Mouse (Mus musculus) cerebellum, adult 2 months (tissue): ENCODE results near the gene Spats2. TPM values are rescaled to one million over a fixed set of nuclear protein-coding genes. Genes with fewer than 3 reads are reported as not detected.

Experiments
- DNase-seq, 2 experiments: peaks; one replicate each; pipeline ENCODE4 v3.0.0; 2021
- H3K27ac ChIP-seq: fragments of 200-500 bp; 2 replicates; pipeline ENCODE4 v1.5.1; 2012; ENCODE audit warnings: low read length, control low read depth, inconsistent platforms; ENCODE audit not compliant: insufficient read depth
- H3K27me3 ChIP-seq: fragments of 200-500 bp; 2 replicates; pipeline ENCODE4 v1.6.1; 2012; ENCODE audit warnings: inconsistent platforms, mild to moderate bottlenecking, low read length, moderate library complexity; ENCODE audit not compliant: control insufficient read depth, insufficient read depth
- H3K4me1 ChIP-seq: fragments of 200-500 bp; 2 replicates; pipeline ENCODE4 v1.6.1; 2011; ENCODE audit warnings: low read length; ENCODE audit not compliant: control insufficient read depth, insufficient read depth
- H3K4me3 ChIP-seq: fragments of 200-500 bp; replicated peaks from 2 replicates; pipeline ENCODE3; 2011; ENCODE audit warnings: mild to moderate bottlenecking, low read depth, low read length, control low read depth; ENCODE audit not compliant: insufficient read depth
- CTCF ChIP-seq: fragments of 200-500 bp; IDR thresholded peaks from 2 replicates; pipeline ENCODE4 v1.5.1; 2011; ENCODE audit warnings: low read depth, mild to moderate bottlenecking, control low read depth, low read length, moderate library complexity, borderline replicate concordance; ENCODE audit not compliant: insufficient read depth
- POLR2A ChIP-seq: fragments of 200-500 bp; IDR thresholded peaks from 2 replicates; pipeline ENCODE4 v1.6.1; 2011; ENCODE audit warnings: low read length, control low read depth, borderline replicate concordance; ENCODE audit not compliant: insufficient read depth
- WGBS: fragments of 180-500 bp; shearing (Covaris S2); methylation state at CpG from one replicate; pipeline ENCODE4 v1.1.7; 2018; 5-methylcytosine and 5-hydroxymethylcytosine counted together
- polyA plus RNA-seq: library from polyadenylated mRNA; depleted of rRNA; stranded (reverse); fragments of >200 nt; gene quantifications from 2 replicates; pipeline ENCODE4 v1.2.3, GENCODE M21; 2012

Gene Spats2
- polyA plus RNA-seq, 1 experiment, result 26.9 TPM

DNA sequence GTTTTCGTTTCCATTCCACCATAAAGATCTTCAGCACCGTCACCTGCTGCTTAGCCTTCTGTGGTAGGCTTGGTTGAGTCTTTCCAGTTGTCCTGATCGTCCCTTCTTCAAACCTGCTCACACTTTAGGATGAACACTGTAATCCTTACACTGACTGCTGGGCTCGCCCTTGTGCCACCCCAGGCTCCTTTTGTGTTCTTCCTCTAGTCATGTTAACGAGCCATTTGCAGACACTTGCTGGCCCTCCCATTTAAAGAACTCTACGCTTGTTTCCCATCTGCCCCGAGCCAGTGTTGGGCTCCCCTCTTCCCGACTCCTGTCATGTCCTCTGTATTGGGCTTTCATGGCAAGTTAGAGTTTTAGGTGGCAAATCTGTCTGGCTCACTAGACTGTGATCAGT, 80.2 kb downstream of the Spats2 start:
- TF ChIP-seq CTCF (no peak), POLR2A (no peak)
- DNase-seq, result no peak
- H3K4me1 ChIP-seq, result peaks cover 4% of the 10 kb centered on the region; the same call in 1 of the 2 replicates
- no peak overlapping the region for H3K4me3 ChIP-seq
- 69% methylated on average over 8 of the region's 8 CpGs for WGBS
- no peak overlapping the region for H3K27ac ChIP-seq
- no peaks in the 10 kb centered on the region for H3K27me3 ChIP-seq

- Histone ChIP-seq H3K4me3 (no peak overlapping the region), H3K4me1 (no peaks in the 10 kb centered on the region), H3K27me3 (no peaks in the 10 kb centered on the region), H3K27ac (no peak overlapping the region)
- 79% methylated on average over 10 of the region's 10 CpGs for WGBS
- no peak for TF ChIP-seq CTCF
- TF ChIP-seq POLR2A, result no peak
- DNase-seq, result no peak
These were observed 87.5 kb downstream of the Spats2 start for GRCm38 (mm10) chr15:99213183-99213582.

GRCm38 (mm10) chr15:99214941-99215340, 89.2 kb downstream of the Spats2 start:
- H3K4me3 ChIP-seq, result no peak overlapping the region
- H3K27me3 ChIP-seq, result no peaks in the 10 kb centered on the region
- H3K4me1 ChIP-seq, result no peaks in the 10 kb centered on the region
- H3K27ac ChIP-seq, result no peak overlapping the region
- TF ChIP-seq POLR2A (no peak), CTCF (peak; percentile 40; the same call in 1 of the 2 replicates)
- no peak for DNase-seq
- 83% methylated on average over 2 of the region's 2 CpGs for WGBS

DNA sequence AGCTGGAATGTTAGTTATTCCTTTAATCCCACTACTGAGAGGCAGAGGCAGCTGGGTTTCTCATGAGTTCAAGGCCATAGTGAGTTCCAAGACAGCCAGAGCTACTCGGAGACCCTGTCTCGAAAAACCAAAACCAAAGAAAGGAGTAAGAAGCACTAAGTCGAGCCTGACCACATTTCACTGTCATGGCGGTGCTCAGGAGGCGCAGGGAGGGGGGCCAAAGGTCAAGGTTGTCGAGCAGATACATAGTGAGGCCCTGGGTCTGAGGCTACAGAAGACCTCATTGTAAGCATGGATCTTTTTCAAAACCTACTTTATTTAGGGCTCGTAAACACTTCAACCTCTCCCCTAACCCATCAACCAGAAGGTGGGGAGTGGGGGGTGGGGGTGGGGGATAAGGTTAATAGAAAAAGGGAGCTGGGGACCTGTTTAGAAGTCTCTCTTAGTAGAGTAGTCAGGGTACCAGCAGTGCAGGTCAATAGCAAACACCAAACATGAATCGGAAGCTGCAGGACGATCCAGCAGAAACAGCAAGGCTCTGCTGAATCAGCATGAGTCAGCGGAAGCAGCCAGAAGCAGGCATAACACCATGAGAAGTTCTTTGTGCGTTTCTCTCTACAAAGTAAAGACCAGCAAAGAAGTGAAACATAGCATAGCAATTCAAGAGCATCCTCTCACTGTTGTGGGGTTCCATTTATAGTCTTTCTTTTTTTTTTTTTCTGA, 90.2 kb downstream of the Spats2 start:
- no peak for DNase-seq
- WGBS, result 87% methylated on average over 11 of the region's 11 CpGs
- no peaks in the 10 kb centered on the region for H3K4me1 ChIP-seq
- TF ChIP-seq CTCF (no peak), POLR2A (no peak)
- no peak overlapping the region for H3K4me3 ChIP-seq
- H3K27me3 ChIP-seq, result no peaks in the 10 kb centered on the region
- H3K27ac ChIP-seq, result no peak overlapping the region

DNA sequence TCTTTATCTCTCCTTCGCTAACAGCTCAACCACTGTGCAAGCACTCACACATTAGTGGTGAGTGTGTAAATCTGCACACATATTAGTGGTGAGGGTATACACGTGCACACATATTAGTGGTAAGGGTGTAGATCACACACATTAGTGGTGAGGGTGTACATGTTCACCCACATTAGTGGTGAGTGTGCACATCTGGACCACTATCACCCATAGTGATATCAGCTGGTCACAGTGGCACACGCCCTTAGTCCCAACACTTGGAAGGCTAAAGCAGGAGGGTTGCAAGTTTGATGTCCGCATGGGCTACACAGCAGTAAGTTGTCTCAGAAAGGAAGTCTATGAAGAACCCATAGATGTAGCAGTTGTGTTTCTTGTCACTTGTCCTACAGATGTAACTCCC, 91.9 kb downstream of the Spats2 start:
- DNase-seq, result no peak
- WGBS, result 89% methylated on average over 4 of the region's 4 CpGs
- Histone ChIP-seq H3K27me3 (no peaks in the 10 kb centered on the region), H3K27ac (no peak overlapping the region), H3K4me3 (no peak overlapping the region), H3K4me1 (no peaks in the 10 kb centered on the region)
- TF ChIP-seq POLR2A (no peak), CTCF (no peak)

DNA sequence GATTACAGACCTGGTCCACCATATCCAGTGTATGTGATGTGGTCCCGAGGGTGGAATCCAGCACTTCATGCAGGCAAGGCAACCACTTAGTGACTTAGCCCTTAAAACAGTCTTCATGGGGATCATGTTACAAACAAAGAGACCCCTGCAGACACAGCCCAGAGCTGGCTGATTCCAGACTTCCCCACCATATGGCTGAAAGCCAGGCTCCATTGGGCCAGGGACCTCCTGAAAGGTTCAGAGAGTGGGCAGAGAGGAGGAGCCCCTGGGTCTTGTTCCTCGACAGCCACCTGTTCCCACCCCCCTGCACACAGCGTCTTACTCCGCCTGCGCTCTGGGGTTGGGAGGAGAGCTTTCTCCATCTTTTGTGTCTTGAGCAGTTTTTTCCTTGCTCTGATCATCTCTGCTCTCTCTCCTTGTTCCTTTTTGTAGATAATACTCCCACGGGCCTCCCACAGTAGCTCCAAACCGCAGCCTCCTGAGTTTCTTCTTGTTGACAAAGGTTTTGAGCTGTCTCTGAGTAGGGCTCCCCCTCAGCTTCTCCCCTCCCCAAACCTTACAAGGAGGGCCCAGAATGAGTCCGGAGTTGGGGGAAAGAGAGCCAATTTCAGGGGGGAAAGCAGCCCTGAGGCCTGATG, 95.7 kb downstream of the Spats2 start:
- DNase-seq, result no peak
- peaks cover 2% of the 10 kb centered on the region; the same call in 1 of the 2 replicates for H3K27me3 ChIP-seq
- H3K4me3 ChIP-seq, result no peak overlapping the region
- no peak overlapping the region for H3K27ac ChIP-seq
- 48% methylated on average over 8 of the region's 8 CpGs for WGBS
- no peak for TF ChIP-seq CTCF
- TF ChIP-seq POLR2A, result no peak
- H3K4me1 ChIP-seq, result no peaks in the 10 kb centered on the region

- H3K27me3 ChIP-seq, result peaks cover 2% of the 10 kb centered on the region; the same call in 1 of the 2 replicates
- H3K4me1 ChIP-seq, result no peaks in the 10 kb centered on the region
- WGBS, result 10% methylated on average over 18 of the region's 18 CpGs
- TF ChIP-seq CTCF (no peak), POLR2A (no peak)
- H3K4me3 ChIP-seq, result peak overlapping the region; percentile 65
- no peak overlapping the region for H3K27ac ChIP-seq
- no peak for DNase-seq
These were observed 97.3 kb downstream of the Spats2 start for GRCm38 (mm10) chr15:99222794-99223584.
